Mouse (Mus musculus) retina, embryonic 14.5 days (tissue): ENCODE data around the gene Entpd2.

ENCODE experiments used
- DNase-seq: peaks from one replicate; pipeline ENCODE4 v3.0.0-alpha.2; 2015; ENCODE audit warnings: low spot score

Gene Entpd2

DNA sequence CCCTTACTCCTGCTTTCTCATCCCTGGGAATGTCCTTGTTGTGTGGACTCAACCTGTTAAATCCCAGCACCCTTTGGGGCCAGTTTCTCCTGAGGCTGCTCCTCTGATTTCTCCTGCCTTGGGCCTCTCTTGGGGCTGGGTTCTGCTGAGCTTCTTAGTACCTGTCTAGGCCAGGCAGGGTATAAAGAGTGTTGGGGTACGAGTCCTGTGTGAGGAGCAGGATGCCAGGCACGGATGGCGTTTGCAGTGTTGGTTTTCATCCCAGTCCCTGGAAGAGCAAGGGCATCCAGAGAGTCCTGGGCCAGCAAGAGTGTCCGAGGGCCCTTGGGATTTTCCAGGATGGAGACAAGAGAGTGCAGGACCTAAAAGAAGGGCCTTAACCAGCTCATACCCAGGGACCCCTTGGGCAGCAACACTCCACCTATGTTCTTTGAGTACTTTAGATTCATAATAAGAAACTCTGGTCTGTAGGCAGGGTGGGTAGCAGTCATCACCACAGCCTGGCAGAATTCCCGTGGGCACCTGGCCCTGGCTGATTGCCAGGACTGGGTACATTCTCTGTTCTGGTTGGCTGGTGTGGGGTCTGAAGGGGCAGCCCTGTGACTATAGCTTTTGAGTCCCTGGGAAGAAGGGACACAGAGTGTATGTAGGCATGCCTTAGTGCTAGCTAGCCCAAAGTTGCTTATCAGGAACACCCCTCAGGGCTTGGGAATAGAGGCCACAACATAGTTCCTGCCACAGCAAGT is 33.9 kb downstream of the Entpd2 start:
- no peak for DNase-seq

DNA sequence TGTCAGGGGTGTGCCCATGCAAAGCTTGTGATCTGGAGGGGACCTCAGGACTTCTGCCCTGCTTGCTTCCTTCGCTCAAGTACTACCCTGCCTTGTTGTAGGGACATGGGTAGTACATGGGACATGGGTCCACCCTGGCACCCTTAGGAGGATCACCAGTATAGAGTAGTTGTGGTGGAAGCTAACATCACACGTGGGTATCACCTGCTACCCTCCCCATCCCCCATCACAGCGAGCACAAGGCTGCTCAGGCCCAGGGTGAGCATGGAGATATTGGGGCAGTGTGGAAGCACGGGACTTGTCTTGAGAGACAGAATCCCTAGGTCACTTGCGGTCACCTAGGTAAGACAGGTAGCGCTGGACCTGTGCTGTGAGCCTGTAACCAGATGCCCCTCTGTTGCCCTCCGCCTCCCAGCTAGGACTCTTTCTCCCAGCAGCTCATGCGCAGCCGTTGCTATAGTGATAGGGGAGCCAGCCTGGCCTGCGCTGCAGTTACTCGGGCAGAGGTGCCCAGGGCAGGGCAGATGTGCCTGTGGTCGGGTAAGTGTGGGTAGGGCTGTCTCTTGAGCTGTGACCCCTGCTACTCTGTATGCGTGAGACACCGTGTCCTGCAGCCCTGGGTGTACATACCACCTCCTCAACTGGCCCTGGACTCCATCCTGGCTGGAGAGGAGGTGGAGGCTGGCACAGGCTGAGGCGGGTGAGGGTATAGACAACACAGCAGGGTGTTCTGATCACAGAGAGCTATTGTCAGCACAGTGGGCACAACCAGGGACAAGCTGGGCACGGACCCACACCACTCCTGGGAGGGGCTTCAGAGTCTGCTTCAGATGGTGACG is 34.9 kb downstream of the Entpd2 start:
- DNase-seq = peak; percentile 32

DNA sequence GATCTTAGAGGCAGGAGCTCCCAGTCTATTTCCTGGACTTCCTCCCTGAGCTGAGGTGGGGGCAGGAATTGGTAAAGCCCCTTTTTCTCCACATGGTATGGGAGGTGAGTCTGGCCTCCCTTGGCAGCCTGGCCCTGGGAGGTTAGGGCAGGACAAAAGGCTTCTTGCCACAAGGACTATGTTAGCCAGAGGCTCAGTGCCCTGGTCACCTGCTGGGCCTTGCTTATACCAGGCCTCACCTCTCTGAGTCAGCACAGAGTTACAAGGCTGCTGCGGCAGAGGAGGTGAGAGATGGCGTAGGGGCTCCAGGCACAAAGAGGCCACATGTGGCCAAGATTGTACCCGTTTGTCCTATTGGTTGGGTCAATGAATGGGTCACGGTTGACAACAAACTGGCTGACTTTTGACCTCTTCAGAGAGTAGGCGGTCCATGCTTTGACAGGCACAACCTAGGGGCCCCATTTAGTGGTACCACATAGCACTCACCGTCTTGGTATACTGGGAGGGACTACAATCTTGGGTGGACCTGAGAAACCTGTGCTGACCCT is 35.7 kb downstream of the Entpd2 start:
- no peak for DNase-seq

DNA sequence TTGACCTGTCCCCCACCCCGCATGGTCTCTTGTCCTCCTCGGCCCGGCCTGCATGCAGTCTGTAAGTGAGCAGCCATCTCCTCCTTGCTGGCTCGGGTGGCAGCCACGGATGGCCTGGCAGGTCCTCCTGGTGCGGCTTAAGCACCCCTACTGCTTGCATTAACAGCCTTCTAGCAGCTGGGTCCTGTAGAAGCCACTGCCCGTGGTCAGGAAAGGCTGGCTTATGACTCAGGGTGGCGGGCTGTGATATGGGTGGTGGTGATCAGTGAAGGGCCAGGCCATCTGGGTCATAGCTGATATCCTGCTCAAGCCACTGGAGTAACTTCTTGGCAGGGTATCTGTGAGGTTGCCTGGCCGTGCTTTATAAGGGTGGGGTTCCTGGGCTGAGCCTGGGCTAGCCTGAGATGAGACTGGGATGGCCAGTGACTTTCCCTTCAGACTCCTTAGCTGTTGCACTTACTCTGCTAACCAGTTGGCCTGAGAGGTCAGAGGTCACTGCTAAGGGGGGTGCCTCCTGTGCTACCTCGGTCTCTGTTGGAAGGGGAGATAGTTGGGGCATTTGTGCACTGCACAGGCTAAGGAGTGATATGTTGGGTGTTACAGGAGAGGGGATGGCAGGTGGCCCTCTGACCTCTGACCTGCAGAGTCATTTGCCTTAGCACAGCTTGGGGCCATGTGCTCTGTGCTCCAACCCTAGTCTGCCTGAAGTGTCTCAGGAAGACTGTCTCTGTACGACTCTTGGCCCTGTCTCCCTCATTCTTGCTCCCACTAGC is 36.8 kb downstream of the Entpd2 start:
- no peak for DNase-seq

DNA sequence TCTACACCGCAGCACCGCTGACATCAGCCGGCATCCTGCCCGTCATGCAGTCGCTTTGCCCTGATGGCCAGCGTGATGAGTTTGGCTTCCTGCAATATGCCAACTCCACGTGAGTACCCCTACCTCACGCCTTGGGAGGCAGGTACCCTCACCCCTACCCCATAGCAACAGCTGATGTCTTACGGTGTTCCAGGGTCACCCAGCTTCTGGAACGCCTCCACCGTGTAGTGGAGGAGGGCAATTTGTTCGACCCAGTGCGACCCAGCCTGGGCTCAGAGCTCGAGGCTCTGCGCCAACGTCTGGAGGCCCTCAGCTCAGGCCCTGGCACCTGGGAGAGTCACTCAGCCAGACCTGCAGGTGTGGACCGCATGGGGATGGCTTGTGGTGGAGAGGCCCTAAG is 37.4 kb downstream of the Entpd2 start:
- DNase-seq = no peak

DNA sequence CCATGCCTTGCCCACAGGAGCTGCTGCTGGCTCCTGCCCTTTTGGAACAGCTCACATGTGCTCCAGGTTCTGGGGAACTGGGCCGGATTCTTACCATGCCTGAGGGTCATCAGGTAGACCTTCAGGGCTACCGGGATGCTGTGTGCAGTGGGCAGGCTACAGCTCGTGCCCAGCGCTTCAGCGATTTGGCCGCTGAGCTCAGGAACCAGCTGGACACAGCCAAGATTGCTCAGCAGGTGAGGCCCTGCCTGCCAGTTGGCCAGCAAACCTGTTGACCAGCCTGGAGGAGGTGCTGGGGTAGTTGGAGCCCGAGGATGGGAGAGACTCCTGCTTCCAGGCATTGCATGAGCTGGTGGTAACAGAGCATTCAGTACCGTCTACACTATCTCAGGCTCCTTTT is 38.6 kb downstream of the Entpd2 start:
- no peak for DNase-seq

DNA sequence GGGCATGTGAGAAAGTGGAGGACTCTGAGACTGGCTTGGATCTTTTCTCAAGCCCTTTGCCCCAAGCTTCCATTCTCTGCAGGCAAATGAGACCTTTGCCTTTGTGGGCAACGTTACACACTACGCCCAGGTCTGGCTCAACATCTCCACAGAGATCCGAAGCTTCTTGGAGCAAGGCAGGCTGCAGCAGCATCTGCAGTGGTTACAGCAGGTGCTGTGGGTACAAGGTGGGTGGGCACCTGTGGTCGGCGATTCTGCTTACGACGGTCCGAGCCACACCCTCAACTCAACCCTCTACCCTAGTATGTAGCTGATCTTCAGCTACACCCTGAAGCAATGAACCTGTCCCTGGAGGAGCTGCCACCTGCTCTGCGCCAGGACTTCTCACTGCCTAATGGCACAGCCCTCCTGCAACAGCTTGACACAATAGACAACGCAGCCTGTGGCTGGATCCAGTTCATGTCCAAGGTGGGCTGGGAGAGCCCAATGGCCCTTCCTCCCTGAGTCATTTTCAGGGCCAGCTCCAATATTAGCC is 40.7 kb downstream of the Entpd2 start:
- no peak for DNase-seq

DNA sequence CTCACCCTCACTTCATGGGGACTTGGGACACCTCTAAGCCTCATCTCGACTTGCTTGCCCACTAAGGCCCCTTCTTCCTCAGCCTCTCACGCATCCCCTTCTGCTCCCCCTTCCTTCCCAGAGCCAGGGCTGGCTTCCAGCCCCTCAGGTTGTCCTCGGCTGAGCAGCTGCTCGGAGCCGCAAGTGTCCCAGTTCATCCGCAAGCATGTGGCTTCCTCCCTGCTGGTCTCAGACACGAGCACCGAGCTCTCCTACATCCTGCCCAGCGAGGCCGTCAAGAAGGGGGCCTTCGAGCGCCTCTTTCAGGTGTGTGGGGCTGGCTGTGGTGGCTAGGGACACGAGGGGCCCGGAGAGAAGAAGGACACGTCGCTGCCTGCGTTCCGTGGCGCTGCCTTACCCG is 45.4 kb downstream of the Entpd2 start:
- DNase-seq = no peak

DNA sequence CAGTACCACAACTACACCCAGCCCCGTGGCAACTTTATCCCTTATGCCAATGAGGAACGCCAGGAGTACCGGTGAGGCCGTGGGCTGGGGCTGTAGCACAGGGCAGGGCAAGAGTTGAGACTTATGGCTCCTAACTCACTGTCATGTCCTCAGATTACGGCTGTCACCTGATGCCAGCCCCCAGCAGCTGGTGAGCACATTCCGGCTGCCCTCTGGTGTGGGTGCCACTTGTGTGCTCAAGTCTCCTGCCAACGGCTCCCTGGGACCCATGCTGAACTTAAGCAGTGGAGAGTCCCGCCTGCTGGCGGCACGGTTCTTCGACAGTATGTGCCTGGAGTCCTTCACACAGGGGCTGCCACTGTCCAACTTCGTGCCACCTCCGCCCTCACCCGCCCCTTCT is 47.0 kb downstream of the Entpd2 start:
- DNase-seq = no peak
